Mouse (Mus musculus) layer of hippocampus, adult 2 months (tissue): ENCODE results near the gene Vangl2. TPM values are rescaled to one million over a fixed set of nuclear protein-coding genes. Genes with fewer than 3 reads are reported as not detected.

Experiments used
- DNase-seq, 2 experiments: peaks; one replicate each; pipeline ENCODE4 v3.0.0; 2022; ENCODE audit warnings: low spot score in 2 of 2
- H3K27ac ChIP-seq: fragments of 200-600 bp; 2 replicates; pipeline ENCODE4 v1.8.1; 2022
- H3K4me3 ChIP-seq: fragments of 200-600 bp; 2 replicates; pipeline ENCODE4 v1.8.1; 2022; ENCODE audit warnings: mild to moderate bottlenecking
- CTCF ChIP-seq: fragments of 200-600 bp; conservative IDR thresholded peaks from 2 replicates; pipeline ENCODE4 v1.8.1; 2022; ENCODE audit warnings: antibody characterized with exemption, mild to moderate bottlenecking, moderate library complexity
- total RNA-seq, 2 experiments: library from RNA; stranded (reverse); gene quantifications; 2 replicates each; pipeline ENCODE4 v1.2.3; 2021

Gene Vangl2
- total RNA-seq, 2 experiments from 2014 or later, result 15.0 to 18.2 TPM

DNA sequence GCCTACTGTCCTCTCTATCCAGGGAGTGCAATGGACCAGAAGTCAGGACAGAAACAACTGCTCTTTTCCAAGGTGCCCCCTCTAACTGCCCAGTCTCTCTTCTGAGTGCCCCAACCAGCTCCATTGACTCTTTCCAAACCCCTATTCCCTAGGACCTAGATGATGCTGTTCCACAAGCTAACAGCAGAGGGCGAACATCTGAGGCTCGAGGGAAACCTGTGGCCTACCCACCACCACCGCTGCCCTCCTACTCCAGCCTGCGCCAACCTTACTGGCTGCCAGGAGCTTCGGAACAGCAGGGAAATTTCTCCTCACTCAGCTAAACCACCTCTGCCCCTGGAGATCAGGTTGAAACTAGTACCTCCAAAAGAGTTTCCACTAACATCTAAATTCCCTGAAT lies 16.2 kb downstream of the Vangl2 start:
- TF ChIP-seq CTCF, result peak; percentile 94
- no peak overlapping the region for H3K4me3 ChIP-seq
- peak in 1 of 2 experiments; percentile 77 for DNase-seq
- 0 out of 2 replicates have a peak overlapping the region, but pooled peaks have one; percentile 18 for H3K27ac ChIP-seq

- DNase-seq, result peak in 1 of 2 experiments; percentile 7
- no peak overlapping the region for H3K4me3 ChIP-seq
- H3K27ac ChIP-seq, result no peak overlapping the region
- TF ChIP-seq CTCF, result peak; percentile 50
Measured at GRCm38 (mm10) chr1:172010042-172010824, 18.0 kb downstream of the Vangl2 start.

DNA sequence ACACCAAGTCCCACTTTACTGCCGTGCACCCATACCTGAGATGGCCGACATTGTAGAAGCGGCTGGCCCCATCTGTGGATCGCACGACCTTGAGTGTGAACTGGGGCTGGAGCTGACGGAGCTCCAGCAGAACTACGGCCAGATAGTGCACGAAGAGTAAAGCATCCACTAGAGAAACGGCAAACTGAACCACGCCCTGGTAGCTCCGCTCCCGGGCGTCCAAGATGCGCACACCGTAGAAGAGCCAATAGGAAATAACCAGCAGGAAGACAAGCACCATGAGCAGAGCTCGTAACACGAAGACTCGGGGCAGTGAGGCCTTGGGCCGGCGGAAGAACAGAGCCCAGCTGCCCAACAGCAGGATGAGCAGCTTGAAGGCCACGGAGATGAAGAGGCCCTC lies 18.8 kb downstream of the Vangl2 start:
- no peak overlapping the region for H3K27ac ChIP-seq
- no peak overlapping the region for H3K4me3 ChIP-seq
- no peak for DNase-seq
- TF ChIP-seq CTCF, result no peak

- TF ChIP-seq CTCF, result no peak
- DNase-seq, result no peak
- no peak overlapping the region for H3K4me3 ChIP-seq
- H3K27ac ChIP-seq, result no peak overlapping the region
Measured at GRCm38 (mm10) chr1:172008351-172008750, 19.9 kb downstream of the Vangl2 start.

GRCm38 (mm10) chr1:172007761-172008160 lies 20.5 kb downstream of the Vangl2 start:
- no peak for DNase-seq
- TF ChIP-seq CTCF, result no peak
- Histone ChIP-seq H3K4me3 (no peak overlapping the region), H3K27ac (no peak overlapping the region)

DNA sequence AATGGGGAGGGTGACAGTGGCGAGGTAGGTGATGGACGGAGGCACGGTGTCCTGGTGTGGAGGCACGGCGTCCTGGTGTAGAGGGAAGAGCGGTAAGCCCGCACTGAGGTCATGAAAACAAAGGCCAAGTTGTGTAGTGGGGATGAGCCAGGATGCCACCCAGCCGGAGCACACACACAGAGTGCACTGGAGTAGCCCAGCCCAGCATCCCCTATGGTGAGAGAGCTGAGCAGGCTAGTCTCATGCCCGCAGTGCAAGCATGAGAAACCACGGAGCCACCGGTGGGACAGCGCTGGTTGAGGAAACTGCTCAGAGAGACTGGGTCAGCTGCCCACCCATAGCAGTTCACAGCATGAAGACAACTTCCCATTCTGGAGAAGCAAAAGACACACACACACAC lies 26.6 kb downstream of the Vangl2 start:
- no peak for DNase-seq
- peak overlapping the region; percentile 58; the same call in 1 of the 2 replicates for H3K27ac ChIP-seq
- no peak for TF ChIP-seq CTCF
- H3K4me3 ChIP-seq, result no peak overlapping the region

DNA sequence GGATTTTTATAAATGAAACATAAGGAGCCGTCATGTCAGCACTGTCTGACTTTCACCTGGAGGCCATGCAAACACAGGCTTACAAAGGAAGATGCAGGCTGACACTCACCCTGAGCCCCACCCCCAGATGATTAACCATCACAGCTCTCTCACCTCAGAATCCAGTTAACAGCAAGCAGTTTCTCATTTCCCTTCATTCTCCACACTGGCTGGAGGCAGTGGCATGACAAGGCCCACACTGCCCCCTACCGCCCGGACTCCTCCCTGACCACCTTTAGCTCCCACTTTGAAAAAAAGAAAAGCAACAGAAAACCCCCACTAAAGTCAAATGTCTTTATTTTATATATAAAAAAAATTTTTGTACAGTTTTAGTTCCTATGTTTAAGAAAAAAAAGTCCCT lies 27.6 kb downstream of the Vangl2 start:
- H3K27ac ChIP-seq, result no peak overlapping the region
- peak; percentile 46 to 74 for DNase-seq
- TF ChIP-seq CTCF, result peak; percentile 84
- no peak overlapping the region for H3K4me3 ChIP-seq

GRCm38 (mm10) chr1:171998820-171999597 lies 29.2 kb downstream of the Vangl2 start:
- TF ChIP-seq CTCF, result no peak
- DNase-seq, result no peak
- no peak overlapping the region for H3K27ac ChIP-seq
- H3K4me3 ChIP-seq, result no peak overlapping the region

DNA sequence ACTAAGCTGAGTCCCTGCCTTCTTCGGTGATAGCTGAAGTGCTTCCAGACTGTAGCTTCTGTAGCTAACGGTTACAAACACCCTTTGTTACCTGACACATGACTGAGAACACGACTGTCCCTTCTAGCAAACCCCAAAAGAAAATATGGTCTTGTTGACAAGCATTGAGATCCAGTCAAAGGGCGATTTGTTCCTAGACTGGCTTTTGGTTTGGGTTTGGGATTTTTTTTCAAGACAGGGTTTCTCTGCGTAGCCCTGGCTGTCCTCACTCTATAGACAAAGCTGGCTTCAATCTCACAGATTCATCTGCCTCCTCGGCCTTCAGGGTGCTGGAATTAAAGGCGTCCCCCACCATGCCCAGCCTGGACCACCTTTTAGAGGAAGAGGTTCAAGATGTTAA lies 31.5 kb downstream of the Vangl2 start:
- Histone ChIP-seq H3K4me3 (no peak overlapping the region), H3K27ac (no peak overlapping the region)
- TF ChIP-seq CTCF, result no peak
- DNase-seq, result no peak

DNA sequence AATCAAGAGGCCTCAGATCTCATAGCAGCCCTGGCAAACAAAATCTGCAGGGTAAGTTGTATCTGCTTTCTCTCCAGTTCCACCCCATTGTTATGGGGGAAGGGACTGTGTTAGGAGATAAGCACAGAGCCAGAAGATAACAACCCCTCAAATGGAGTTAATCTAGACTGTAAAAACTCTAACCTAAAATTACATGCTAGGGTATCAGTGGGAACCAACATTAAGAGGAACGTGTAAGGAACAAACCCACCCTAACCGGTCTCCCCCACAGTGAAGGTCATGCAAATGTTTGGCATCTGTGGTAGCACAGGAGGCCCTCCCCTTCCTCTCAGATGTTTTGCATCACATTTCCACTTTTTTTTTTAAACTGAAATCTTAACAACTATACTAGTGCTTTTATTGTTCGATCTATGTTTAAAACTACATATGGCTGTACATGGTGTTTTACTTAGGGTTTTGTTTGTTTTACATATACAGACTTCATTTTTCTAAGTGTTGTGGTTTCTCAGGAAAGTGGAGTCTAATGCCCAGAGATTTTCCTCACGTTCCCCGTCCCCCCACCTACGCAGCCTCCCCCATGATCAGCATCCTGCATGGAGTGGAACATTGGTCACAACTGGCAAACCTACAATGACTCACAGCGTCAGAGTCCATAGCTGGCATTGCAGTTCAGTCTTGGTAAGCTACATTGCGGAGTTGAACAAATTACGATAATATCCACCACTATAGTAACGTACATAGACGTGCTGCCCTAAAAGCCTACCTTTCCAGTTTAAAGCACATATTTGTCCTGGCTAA lies 33.1 kb downstream of the Vangl2 start:
- DNase-seq, result no peak
- Histone ChIP-seq H3K4me3 (no peak overlapping the region), H3K27ac (no peak overlapping the region)
- TF ChIP-seq CTCF, result no peak

DNA sequence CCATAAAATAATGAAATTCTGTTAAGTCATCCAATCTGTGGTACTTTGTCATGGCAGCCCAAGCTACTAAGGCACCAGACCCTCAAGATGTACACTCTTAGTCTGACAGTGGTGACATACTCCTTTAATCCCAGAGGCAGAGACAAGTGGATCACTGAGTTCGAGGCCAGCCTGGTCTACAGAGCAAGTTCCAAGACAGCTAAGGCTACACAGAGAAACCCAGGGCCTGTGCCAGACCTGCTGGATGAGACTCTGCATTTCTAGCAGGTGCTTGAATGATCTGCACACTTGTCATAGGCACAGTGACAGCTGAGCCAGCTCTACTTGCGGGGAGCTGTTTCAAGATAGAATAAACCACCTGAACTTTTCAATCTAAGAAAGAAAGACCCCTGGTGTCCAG lies 33.7 kb downstream of the Vangl2 start:
- DNase-seq, result no peak
- no peak for TF ChIP-seq CTCF
- no peak overlapping the region for H3K4me3 ChIP-seq
- no peak overlapping the region for H3K27ac ChIP-seq

DNA sequence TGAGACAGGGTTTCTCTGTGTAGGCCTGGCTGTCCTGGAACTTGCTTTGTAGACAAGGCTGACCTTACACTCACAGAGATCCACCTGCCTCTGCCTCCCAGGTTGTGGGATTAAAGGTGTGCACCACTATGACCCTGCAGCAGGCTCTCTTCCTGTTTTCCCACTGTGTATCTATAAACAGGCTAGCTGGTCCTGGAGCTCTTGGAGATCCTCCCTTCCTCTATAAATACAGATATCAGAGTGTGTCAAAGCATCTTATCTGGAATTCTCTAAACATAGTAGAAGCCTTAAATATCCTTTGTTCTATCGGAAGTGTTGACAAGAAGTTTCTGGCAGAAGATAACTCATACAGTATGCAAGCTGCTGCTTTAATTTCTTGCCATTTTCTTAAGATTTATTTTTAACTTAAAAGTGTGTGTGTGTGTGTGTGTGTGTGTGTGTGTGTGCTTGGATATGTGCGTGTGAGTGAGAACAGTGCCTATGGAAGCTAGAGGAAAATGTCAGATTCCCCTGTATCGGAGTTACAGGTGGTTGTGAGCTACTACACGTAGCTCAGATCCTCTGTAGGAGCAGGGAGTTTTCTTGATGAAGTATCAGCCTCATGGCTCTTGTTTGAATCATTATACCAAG lies 35.2 kb downstream of the Vangl2 start:
- no peak overlapping the region for H3K4me3 ChIP-seq
- TF ChIP-seq CTCF, result no peak
- no peak for DNase-seq

More for the DNA sequence above, 35.2 kb downstream of the Vangl2 start:
- no peak overlapping the region for H3K27ac ChIP-seq
